Mouse (Mus musculus) stomach, postnatal 0 days (tissue): ENCODE measurements around the gene Ankrd33b.

Experiments
- CTCF ChIP-seq: IDR thresholded peaks from 2 replicates; pipeline ENCODE4 v1.5.1; 2016; ENCODE audit warnings: antibody characterized with exemption, low read depth, mild to moderate bottlenecking, moderate library complexity
- EP300 ChIP-seq: optimal IDR thresholded peaks from 2 replicates; pipeline ENCODE3; 2016; ENCODE audit warnings: antibody characterized with exemption

GRCm38 (mm10) chr15:31284922-31285631 lies 82.4 kb downstream of the Ankrd33b start:
- TF ChIP-seq EP300 (no peak), CTCF (no peak)
